Mouse (Mus musculus) kidney, postnatal 14 days (tissue): Measurements from ENCODE around the gene Cradd.
A peak's percentile ranks its signal among the peaks of the same experiment; 100 is the strongest.

ENCODE experiments used
- DNase-seq: peaks from one replicate; pipeline ENCODE4 v3.0.0; 2022; ENCODE audit warnings: mixed read lengths

Cradd gene

DNA sequence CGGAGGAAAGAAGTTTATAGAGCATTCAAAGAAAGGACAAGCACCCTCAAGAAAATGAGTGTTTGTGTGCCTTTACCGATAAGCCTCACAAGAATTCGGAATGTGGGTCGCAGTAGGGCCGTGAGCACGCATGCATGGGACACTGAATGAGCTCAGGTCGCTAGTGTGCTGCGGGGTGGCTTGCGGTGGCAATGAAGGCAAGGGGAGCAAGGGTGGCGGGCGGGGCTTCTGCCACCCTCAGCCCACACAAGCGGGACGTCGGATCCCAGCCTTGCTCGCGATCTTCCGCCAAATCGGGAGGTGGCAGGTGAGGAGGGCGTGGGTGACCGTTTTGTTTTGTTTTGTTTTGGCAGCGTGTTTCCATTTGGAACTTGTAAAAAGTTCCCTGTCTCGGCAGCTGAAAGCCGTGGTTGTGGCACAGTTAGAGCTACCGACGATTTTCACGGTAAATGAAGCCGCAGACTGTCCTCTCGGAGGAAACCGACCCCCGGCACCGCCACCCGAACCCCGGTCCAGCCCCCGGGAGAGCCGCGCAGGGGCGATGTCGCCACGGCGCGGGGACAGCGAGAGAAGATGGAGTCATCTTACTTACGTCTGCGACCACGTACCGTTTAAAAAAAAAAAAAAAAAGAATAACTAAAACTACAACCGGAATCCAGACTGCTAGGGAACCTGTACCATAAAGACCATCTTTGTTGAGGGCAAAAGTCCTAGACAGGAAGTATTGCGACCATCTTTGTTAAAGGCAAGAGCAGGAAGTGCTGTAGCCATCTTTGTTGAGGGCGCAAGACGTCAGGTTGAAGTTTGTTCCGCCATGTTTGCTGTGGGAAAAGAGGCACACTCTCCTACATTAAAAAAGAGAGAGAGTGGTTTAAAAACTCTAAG lies at the start of gene Cradd:
Gene Cradd, minus strand, starts transcription at position 741 of the 885 bp plus-strand sequence.
- peak; percentile 94 for DNase-seq

DNA sequence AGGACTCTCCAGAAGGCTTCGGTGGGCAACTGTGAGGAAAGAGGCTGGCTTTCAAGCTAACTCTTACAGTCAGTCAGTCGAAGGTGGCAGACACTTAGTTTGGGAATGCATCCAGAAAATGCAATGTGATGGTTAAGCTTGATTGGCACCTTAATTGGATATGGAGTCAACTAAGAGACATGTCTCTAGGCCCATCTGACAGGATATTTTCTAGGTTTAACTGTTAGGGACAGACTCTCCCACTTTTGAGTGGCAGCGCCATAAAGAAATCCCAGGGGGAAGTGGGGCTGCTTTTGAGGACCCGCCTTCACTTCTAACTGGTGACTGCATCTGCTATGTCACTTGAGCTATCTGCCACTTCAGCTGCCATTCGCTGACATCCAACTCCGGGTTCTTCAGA lies 49.4 kb upstream of the Cradd start:
- DNase-seq, result no peak

DNA sequence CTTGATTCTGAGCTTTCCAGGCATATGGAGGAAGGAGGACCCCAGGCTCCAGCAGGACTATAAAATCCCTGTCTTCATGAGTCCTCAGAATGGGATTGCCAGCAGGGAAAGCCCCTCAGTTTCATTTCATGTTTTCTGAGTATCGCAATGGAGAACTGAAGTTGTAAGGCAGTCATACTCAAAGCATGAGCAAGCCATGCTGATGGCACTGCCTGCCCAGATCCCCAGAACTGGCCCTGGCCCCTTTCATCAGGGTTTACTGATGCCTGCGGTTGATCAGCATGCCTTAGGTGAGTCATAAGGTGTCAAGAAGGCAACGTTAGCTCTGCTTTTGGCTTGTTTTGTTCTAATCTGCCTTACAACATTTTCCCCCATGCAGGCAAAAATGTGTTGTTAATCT lies 48.0 kb upstream of the Cradd start:
- DNase-seq, result no peak

DNA sequence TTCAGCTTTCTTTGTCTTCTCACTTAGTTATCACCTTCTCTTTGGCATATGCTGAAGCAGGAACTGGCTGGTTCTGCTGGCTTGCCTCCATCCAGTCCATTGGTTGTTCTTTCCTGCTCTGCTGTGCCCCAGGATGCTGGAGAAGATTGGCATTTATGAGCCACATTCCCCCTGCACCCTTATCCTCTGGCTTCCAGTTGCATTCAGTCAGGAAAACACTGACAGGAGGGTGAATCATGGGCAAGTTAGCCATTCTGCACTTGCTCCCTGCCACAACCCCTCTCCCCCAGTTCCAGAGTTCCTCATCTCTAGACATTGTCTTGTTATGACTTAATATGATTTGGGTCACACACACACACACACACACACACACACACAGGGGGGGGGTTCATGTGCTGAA lies 45.3 kb upstream of the Cradd start:
- DNase-seq, result no peak

DNA sequence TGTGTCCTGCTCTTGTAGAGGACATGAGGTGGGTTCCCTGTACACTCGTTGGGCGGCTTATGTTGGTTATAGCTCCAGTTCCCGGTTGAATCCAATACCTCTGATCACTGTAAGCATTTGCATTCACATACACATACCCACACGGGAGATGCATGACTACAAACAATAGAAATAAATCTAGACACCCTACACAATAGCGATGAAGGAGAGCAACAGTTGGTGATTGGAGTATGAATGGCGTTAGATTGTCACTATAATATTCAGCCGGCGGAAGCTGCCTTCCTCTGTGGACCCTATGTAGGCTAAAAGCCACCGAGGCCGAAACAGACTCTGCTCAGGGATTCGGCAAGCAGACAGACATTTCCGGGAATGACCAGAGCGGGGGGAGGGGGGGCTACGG lies 44.2 kb upstream of the Cradd start:
- no peak for DNase-seq

DNA sequence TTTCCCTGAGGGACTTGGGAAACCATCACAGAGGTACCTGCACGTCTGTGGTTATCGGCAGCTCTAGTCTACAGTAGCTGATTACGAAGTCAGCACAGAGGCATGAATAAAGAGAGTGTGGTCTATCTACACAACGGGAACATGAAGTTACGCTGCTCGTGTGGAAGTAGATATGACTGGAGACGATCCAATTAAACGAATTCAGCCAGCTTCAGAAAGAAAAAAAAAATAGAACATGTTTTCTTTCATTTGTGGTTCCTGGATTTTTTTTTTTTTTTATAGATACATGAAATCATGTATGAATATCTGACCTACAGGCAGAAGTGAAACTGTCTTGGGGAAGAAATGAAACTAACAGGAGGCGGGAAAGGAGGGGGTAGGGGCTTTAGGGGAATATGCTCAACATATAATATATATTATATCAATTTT lies 43.7 kb upstream of the Cradd start:
- DNase-seq, result no peak

DNA sequence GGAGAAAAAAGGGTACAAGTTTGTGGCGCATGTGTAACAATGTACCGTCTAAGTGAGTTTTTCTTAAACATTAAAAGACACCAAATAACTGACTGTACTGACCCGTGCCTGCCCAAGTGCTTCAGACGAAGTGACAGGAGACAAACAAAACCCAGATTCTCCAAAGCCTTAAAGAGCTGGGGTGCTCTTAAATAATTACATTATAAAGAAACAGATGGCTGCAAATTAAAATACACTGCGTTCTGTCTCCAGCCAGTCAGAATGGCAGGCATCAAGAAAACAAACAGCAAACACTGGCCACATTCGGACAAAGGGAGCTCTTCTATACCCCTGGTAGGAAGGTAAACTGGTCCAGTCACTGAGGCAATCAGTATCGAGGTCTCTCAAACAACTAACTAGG lies 43.3 kb upstream of the Cradd start:
- DNase-seq, result no peak

DNA sequence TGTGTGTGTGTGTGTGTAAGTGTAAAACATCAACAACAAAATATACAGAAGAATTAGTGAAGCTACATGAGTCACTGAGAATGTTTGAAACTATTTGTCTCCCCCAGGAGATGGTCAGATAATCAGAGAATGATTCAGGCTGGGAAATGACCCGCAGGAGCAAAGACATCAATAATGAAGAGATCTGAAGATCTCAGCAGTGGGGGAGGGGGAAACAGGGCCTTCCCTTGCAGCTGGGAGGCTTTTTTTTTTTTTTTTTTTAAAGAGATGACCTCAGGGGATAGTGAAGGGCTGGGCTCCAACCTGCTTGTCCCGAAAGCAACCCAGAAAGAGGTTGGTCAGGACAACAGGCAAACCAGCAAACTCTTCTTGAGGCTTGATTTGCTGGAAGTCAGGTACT lies 38.4 kb upstream of the Cradd start:
- DNase-seq, result no peak

DNA sequence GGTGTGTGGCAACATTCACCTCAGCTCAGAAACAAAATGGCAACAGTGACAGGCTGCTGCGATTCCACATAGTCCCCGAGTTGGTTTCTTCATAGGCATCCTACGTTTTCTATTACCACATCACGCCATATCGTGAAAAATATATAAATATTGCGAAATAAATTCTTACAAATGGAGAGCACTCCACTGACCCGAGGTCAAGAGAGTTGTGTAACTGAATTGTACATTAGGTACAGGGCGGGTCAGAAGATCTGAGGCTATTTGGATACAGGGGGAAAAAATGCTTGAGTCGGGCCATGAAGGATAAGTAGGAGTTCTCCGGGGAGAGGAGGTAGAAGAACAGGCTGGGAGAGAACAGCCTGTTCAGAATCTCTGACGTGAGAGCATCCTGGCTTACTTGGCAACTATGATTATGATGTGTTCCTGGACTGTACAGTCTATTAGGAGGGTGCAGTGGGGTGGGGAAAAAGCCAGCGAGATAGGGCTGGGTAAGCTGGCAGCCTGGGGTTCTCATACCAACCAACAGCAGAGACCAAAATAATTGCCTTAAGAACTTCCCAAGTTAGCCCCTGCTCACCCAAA lies 37.4 kb upstream of the Cradd start:
- no peak for DNase-seq

DNA sequence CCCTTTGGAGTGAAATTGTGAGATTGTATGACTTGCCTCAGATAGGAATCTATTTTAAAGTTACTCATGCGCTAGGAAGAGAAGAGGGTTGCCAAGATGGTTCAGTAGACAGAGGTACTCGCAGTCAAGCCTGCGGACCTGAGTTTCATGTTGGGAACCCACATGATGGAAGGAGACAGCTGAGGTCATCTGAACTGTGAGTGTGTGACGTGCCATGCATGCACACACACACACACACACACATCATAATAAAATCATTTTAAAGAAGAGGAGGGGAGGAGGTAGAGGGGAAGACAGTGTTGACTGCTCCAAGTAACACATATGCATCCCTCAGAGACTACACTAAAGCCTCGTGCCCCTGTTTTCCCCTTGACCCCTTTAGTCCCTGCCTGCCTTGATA lies 36.1 kb upstream of the Cradd start:
- no peak for DNase-seq

DNA sequence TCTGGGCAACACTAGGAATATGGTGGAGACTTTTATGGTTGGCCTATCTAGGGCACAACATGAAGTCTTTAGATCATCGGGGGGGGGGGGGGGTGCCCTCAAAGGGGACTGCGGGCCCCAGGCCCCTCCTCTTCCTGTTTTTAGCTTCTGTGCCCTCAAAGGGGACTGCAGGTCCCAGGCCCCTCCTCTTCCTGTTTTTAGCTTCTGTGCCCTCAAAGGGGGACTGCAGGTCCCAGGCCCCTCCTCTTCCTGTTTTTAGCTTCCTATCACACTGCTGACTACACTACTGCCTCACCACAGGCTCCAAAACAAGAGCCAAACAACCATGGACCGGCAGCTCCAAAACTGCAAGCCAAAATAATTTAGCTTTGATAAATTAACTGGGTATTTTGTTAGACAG lies 33.8 kb upstream of the Cradd start:
- no peak for DNase-seq

DNA sequence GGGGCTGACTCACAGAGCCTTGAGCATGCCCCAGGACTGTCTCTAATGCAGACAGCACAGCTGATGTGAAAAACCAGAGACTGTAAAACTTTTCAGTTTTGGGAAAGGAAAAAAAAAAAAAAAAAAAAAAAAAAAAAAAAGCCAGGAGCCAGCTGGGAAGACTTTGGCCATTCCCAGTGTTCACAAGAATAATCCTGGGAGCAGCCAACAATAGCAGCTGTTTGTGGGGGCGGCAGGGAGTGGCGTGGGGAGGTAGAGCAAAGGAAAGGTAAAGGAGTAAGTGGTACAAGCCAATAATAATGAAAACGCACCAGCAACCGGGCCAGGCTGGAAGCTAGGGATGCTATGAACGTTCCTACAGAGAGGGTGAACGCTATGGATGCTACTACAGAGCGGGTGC lies 32.8 kb upstream of the Cradd start:
- no peak for DNase-seq

DNA sequence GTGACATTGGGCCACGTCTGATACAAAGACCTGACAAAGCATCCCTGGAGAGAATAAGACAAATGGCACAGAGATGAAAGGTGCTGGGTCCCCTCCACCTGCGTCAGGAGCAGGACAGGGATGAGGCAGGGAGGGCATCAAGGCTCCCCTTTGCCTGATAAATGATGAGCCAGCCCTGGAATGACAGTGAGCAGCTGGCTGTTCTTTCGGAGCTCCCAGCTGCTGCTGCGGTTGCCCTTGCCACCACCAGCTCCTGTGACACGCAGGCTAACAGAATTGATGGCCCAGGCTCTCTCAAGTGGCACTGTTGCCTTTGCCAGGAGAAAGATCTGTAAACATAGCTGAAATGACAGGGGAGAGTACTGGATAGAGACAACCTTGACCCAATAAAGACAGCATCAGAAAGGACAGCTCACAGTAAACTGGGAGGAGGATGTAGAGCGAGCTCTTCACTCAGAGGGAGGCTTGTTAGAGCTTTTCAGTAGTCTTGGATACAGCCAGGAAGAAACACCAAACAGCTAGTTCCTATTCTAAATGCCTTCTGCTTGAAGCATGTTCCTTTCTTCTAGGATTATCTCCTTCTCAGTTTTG lies 31.8 kb upstream of the Cradd start:
- DNase-seq, result no peak

DNA sequence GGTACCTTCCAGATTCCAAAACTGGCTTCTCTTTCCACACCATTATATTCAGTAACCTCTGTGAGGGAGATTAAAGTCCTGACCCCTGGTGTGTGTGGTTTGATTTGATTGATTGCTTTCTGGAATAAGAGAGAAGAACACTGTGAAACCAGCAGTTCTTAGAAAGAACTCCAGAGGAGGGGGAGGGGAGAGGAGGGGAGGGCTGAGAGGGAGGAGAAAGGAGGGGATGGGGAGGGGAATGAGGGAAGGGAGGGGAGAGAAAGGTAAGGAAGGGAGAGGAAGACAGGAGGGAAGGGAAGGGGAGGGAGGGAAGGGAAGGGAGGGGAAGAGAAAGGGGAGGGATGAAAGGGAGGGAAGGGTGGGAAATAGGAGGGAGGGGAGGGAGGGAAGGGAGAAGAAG lies 30.7 kb upstream of the Cradd start:
- no peak for DNase-seq

DNA sequence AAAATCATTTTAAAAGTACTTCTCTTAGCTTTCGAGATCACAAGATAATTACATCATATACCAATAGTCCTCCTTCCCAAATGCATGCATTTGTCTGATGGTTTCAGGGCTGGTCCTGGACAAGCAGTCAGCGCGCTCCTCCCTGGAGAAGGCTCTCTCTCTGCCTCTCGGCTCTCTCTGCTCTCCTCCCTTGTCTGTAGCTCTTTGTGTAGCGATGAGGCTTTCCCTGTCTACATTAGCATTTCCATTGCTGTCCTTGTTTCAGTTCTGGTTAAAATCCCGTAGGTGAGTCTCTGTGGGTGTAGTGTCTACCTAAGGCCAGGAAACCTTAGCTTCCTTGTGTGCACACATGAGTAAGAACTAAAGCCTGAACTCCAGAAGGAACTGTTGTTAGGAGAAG lies 30.1 kb upstream of the Cradd start:
- no peak for DNase-seq

DNA sequence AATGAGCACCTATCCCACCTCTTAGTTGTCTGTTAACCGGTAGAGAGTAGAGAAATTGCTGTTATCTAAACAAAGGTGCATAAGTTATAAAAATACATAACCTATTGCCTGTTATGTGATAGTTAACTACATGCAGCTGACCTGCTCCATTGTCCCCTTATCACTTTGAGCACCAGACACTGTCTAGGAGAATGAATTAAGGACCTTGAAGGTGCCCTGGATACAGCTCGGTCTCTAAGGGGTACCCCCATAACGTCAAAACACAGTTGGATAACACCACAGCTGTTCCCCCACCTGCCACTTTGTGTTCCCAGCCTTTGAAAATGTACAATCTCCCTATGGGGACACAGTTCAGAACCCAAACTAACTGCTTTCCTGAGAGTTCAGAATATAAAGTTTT lies 24.5 kb upstream of the Cradd start:
- DNase-seq, result no peak

DNA sequence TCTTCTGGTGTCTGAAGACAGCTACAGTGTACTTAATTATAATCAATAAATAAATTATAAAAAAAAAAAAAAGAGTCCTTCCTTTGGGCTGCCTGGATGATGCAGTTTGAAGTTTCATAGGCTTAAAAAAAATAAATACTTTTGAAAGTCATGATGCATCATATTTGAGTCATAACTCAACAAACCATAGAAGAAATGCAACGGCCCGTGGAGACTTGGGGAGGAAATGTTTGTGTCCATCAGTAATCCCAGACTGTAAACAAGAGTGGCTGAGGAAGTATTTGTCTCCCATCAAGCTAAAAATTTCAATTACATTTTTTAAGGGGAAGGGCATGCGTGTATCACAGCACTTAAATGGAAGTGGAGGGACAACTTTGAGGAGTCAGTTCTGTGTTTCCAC lies 23.8 kb upstream of the Cradd start:
- DNase-seq, result no peak

DNA sequence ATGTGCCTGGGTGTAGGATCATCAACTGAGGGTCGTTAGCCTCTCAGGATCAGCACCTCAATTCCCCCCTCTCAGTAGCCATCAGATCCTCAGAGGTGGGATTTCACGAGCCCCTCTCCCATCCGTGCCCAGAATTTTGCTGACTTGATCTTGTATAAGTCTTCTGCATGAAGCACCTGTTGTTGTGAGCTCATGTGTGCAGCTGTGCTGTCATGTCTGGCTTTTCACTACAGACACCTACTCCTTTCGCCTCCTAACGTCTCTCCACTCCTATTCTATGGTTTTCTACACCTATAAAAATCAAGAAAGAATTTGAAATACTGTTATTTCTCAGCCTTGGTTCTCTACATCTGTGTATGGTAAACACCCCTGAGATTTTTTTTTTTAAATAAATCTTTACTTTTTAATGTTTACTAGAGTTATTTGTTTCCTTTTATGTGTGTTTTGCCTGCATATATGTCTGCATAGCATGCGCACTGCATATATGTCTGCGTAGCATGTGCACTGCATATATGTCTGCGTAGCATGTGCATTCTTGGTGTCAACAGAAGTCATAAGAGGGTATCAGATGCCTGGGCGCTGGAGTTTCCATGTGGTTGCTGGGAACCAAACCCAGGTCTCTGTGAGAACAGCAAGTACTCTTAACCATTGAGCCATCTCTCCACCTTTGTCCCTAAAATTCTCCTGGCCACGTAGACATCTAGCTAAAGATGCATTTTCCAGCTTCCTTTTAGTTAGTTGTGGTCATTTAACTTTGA lies 19.1 kb upstream of the Cradd start:
- DNase-seq, result no peak

DNA sequence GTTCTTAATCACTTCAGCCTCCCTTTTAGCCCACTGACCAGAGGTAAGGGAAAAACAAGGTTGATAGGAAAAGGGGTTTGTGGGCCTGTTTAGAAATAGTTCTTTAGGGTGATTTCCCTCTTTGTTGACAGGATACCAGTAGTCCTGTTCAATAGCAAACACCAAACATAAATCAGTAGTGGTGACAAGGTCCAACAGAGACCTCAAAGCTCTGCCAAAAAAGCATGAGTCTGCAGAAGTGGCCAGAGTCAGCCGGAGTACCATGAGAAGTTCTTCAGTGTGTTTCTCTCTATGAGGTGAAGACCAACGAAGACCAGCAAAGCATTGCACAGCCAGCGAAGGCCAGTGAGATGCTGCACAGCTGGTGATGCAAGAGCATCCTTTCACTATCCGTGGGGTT lies 16.7 kb upstream of the Cradd start:
- DNase-seq, result no peak

DNA sequence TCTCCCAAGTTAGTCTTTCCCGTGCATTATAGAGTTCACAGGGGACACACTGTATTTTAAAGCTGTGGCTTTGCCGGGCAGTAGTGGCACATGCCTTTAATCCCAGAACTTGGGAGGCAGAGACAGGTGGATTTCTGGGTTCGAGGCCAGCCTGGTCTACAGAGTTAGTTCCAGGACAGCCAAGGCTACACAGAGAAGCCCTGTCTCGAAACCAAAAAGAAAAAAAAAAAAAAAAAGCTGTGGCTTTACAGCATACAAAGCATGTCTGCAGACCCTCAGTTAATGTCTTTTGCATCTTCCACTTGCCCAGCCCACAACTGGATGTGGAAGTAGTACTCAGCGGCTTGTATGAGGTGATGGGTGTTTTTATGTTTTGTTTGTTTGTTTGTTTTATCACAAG lies 13.7 kb upstream of the Cradd start:
- no peak for DNase-seq

DNA sequence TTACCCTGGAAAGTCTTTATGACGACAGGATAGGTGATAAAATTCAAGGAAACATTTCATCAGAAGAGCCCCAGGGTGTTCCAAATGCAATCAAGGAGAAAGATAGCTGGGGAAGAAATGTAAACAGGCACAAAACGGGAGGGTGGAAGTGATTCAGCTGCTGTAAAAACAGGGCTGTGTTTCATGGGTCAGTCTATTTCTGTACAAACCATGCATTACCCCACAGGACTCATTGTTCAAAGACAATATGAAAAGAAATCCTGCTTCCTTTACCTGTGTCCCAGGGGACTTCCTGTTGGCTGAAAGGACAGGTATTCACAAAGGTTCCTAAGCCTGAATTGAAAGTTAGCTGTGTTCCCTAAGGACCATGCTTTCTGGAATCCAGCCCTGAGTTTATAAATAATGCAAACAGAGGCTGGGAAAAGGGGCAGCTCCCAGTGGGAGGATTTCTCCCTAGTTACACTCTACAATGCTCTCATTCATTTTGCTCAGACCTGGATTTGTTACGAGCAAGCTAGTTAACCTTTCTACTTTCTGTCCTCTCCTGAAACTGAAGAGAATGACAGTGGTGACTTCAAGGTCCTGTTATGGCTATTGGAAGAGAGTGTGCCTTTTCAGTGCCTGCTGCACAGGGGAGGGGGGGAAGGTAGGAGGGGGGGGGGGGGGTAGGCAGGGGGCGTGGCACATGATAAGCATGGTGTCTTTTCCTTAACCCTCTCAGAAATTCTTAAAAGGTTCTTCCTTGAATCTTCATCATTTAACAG lies 13.0 kb upstream of the Cradd start:
- DNase-seq, result peak; percentile 32

DNA sequence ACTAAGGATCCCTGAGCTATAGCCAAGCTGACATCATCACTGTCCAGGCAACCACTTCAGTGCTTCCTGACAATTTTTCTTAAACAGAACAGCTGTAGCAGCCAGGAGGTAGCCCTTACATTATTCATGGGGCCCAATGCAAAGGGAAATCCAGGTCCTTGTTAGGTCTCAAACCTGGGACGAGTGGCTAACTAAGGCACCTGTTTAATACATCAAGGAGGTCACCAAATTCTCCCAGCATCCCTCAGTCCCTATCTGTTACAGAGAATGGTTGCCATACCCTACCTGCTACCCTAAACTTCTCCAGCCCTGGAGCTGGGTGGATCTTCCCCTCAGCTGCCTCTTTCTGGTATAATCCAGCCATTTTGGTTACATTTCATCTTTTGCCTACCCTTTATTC lies 10.9 kb upstream of the Cradd start:
- no peak for DNase-seq

DNA sequence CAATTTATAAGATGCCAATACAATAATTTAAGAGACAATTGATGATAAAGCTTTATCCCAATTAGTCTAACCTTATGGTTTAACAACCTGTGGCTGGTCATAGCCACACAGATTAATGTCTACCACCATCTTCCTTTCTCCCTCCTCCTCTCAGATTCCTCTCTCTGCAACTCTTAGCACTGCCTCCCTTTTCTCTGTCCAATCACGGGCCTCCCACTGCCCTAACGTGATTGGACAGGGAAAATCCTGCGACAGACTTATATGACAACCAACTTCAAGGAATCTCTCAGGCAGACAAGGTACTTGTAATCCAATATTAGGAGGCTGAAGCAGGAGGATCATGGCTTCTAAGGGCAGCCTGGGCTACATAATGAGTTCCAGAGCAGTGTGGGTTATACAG lies 8.7 kb upstream of the Cradd start:
- no peak for DNase-seq
